Mouse (Mus musculus) midbrain, embryonic 10.5 days (tissue): ENCODE data around the gene Lrch1. TPM values are rescaled to one million over a fixed set of nuclear protein-coding genes. Genes with fewer than 3 reads are reported as not detected.

Experiments used
- DNase-seq: peaks from one replicate; pipeline ENCODE4 v3.0.0-alpha.2; 2017; ENCODE audit warnings: low spot score
- H3K27ac ChIP-seq: fragments of 300-500 bp; sonication (generic); replicated peaks from 2 replicates; pipeline ENCODE4 v1.5.1; 2016; ENCODE audit warnings: mild to moderate bottlenecking
- H3K27me3 ChIP-seq: fragments of 300-500 bp; sonication (generic); 2 replicates; pipeline ENCODE4 v1.6.1; 2016; ENCODE audit warnings: low read depth, mild to moderate bottlenecking; ENCODE audit not compliant: poor library complexity, severe bottlenecking
- H3K36me3 ChIP-seq: fragments of 300-500 bp; sonication (generic); 2 replicates; pipeline ENCODE4 v1.6.1; 2016; ENCODE audit warnings: mild to moderate bottlenecking, moderate library complexity
- H3K4me1 ChIP-seq: fragments of 300-500 bp; sonication (generic); 2 replicates; pipeline ENCODE4 v1.6.1; 2016
- H3K4me3 ChIP-seq: fragments of 300-500 bp; sonication (generic); 2 replicates; pipeline ENCODE4 v1.5.1; 2016; ENCODE audit warnings: mild to moderate bottlenecking, moderate library complexity
- H3K9me3 ChIP-seq: fragments of 300-500 bp; sonication (generic); replicated peaks from 2 replicates; pipeline ENCODE4 v1.6.1; 2016; ENCODE audit warnings: mild to moderate bottlenecking
- WGBS: fragments of 180-500 bp; shearing (Covaris S2); methylation state at CpG from one replicate; pipeline ENCODE4 v1.1.7; 2016; 5-methylcytosine and 5-hydroxymethylcytosine counted together
- polyA plus RNA-seq: library from polyadenylated mRNA; unstranded; fragments of >200 nt; fragmentation: Nextera tagmentation; extraction: Ambion mirVana; gene quantifications from 2 replicates; pipeline ENCODE4 v1.2.1, GENCODE M21; 2016

Gene Lrch1
- 6.2 and 6.4 TPM in 2 replicates for polyA plus RNA-seq

- Histone ChIP-seq H3K27me3 (no peaks in the 10 kb centered on the region), H3K9me3 (no peaks in the 10 kb centered on the region), H3K4me1 (peaks cover 20% of the 10 kb centered on the region), H3K36me3 (no peaks in the 10 kb centered on the region), H3K4me3 (peak within 1 kb of the TSS; percentile 85), H3K27ac (peak within 1 kb of the TSS; percentile 90)
- DNase-seq = peak; percentile 82
- under 1% methylated on average over 65 of the region's 65 CpGs for WGBS
Observed at GRCm38 (mm10) chr14:74947376-74948013, at the start of gene Lrch1. TSS of gene Lrch1 (minus strand) at chr14:74947876.

GRCm38 (mm10) chr14:74997041-74997440 lies 49.4 kb upstream of the Lrch1 start:
- Histone ChIP-seq H3K4me3 (no peak overlapping the region), H3K27ac (no peak overlapping the region)
- WGBS = 98% methylated on average over 2 of the region's 2 CpGs

GRCm38 (mm10) chr14:74996556-74996955 lies 48.9 kb upstream of the Lrch1 start:
- no peaks in the 10 kb centered on the region for H3K27me3 ChIP-seq
- no peak overlapping the region for H3K27ac ChIP-seq
- H3K9me3 ChIP-seq = no peaks in the 10 kb centered on the region
- DNase-seq = no peak
- no peaks in the 10 kb centered on the region for H3K36me3 ChIP-seq
- H3K4me3 ChIP-seq = no peak overlapping the region
- WGBS = 77% methylated on average over 3 of the region's 3 CpGs
- no peaks in the 10 kb centered on the region for H3K4me1 ChIP-seq

More at GRCm38 (mm10) chr14:74997041-74997440, 49.4 kb upstream of the Lrch1 start:
- Histone ChIP-seq H3K27me3 (no peaks in the 10 kb centered on the region), H3K4me1 (no peaks in the 10 kb centered on the region), H3K9me3 (no peaks in the 10 kb centered on the region), H3K36me3 (no peaks in the 10 kb centered on the region)
- DNase-seq = no peak

- no peaks in the 10 kb centered on the region for H3K4me1 ChIP-seq
- no peak overlapping the region for H3K27ac ChIP-seq
- no peak for DNase-seq
- H3K4me3 ChIP-seq = no peak overlapping the region
- H3K9me3 ChIP-seq = no peaks in the 10 kb centered on the region
- WGBS = 14% methylated on average over 1 of the region's 1 CpGs
- H3K36me3 ChIP-seq = no peaks in the 10 kb centered on the region
- H3K27me3 ChIP-seq = no peaks in the 10 kb centered on the region
Observed at GRCm38 (mm10) chr14:74990504-74990903, 42.8 kb upstream of the Lrch1 start.

GRCm38 (mm10) chr14:74989909-74990308 lies 42.2 kb upstream of the Lrch1 start:
- WGBS = 85% methylated on average over 4 of the region's 4 CpGs
- H3K9me3 ChIP-seq = no peaks in the 10 kb centered on the region
- no peaks in the 10 kb centered on the region for H3K36me3 ChIP-seq
- DNase-seq = no peak
- H3K27ac ChIP-seq = no peak overlapping the region
- 0 out of 2 replicates have a peak, but pooled peaks cover 5% of the 10 kb centered on the region for H3K4me1 ChIP-seq
- H3K4me3 ChIP-seq = no peak overlapping the region
- H3K27me3 ChIP-seq = no peaks in the 10 kb centered on the region

GRCm38 (mm10) chr14:74989322-74989721 lies 41.6 kb upstream of the Lrch1 start:
- DNase-seq = no peak
- Histone ChIP-seq H3K9me3 (no peaks in the 10 kb centered on the region), H3K27ac (no peak overlapping the region), H3K27me3 (no peaks in the 10 kb centered on the region), H3K4me1 (0 out of 2 replicates have a peak, but pooled peaks cover 5% of the 10 kb centered on the region), H3K36me3 (no peaks in the 10 kb centered on the region), H3K4me3 (no peak overlapping the region)
- WGBS = 40% methylated on average over 4 of the region's 4 CpGs

- WGBS = 80% methylated on average over 3 of the region's 3 CpGs
Observed at GRCm38 (mm10) chr14:74986527-74986926, 38.9 kb upstream of the Lrch1 start.

GRCm38 (mm10) chr14:74985658-74986057 lies 38.0 kb upstream of the Lrch1 start:
- Histone ChIP-seq H3K27me3 (no peaks in the 10 kb centered on the region), H3K36me3 (no peaks in the 10 kb centered on the region), H3K4me1 (0 out of 2 replicates have a peak, but pooled peaks cover 5% of the 10 kb centered on the region), H3K9me3 (no peaks in the 10 kb centered on the region), H3K4me3 (no peak overlapping the region), H3K27ac (no peak overlapping the region)
- DNase-seq = no peak
- WGBS = 60% methylated on average over 4 of the region's 4 CpGs

More at GRCm38 (mm10) chr14:74986527-74986926, 38.9 kb upstream of the Lrch1 start:
- Histone ChIP-seq H3K27me3 (no peaks in the 10 kb centered on the region), H3K4me3 (no peak overlapping the region), H3K9me3 (no peaks in the 10 kb centered on the region), H3K36me3 (no peaks in the 10 kb centered on the region), H3K27ac (no peak overlapping the region), H3K4me1 (0 out of 2 replicates have a peak, but pooled peaks cover 5% of the 10 kb centered on the region)
- DNase-seq = no peak

GRCm38 (mm10) chr14:74984817-74985391 lies 37.2 kb upstream of the Lrch1 start:
- 80% methylated on average over 7 of the region's 7 CpGs for WGBS
- no peaks in the 10 kb centered on the region for H3K27me3 ChIP-seq
- no peaks in the 10 kb centered on the region for H3K9me3 ChIP-seq
- DNase-seq = no peak
- H3K27ac ChIP-seq = no peak overlapping the region
- no peak overlapping the region for H3K4me3 ChIP-seq
- H3K36me3 ChIP-seq = no peaks in the 10 kb centered on the region
- H3K4me1 ChIP-seq = 0 out of 2 replicates have a peak, but pooled peaks cover 5% of the 10 kb centered on the region

- DNase-seq = no peak
- no peaks in the 10 kb centered on the region for H3K27me3 ChIP-seq
- H3K27ac ChIP-seq = no peak overlapping the region
- H3K36me3 ChIP-seq = no peaks in the 10 kb centered on the region
- WGBS = 91% methylated on average over 5 of the region's 5 CpGs
- 0 out of 2 replicates have a peak, but pooled peaks cover 5% of the 10 kb centered on the region for H3K4me1 ChIP-seq
- no peak overlapping the region for H3K4me3 ChIP-seq
- H3K9me3 ChIP-seq = no peaks in the 10 kb centered on the region
Observed at GRCm38 (mm10) chr14:74983079-74983478, 35.4 kb upstream of the Lrch1 start.

- H3K4me3 ChIP-seq = no peak overlapping the region
- no peak overlapping the region for H3K27ac ChIP-seq
- no peaks in the 10 kb centered on the region for H3K27me3 ChIP-seq
- 72% methylated on average over 3 of the region's 3 CpGs for WGBS
- peaks cover 11% of the 10 kb centered on the region; the same call in 1 of the 2 replicates for H3K4me1 ChIP-seq
- DNase-seq = no peak
- H3K36me3 ChIP-seq = no peaks in the 10 kb centered on the region
- H3K9me3 ChIP-seq = no peaks in the 10 kb centered on the region
Observed at GRCm38 (mm10) chr14:74981016-74981415, 33.3 kb upstream of the Lrch1 start.

GRCm38 (mm10) chr14:74976972-74977371 lies 29.3 kb upstream of the Lrch1 start:
- Histone ChIP-seq H3K36me3 (no peaks in the 10 kb centered on the region), H3K4me1 (peaks cover 7% of the 10 kb centered on the region; the same call in 1 of the 2 replicates), H3K27me3 (no peaks in the 10 kb centered on the region), H3K27ac (no peak overlapping the region), H3K9me3 (no peaks in the 10 kb centered on the region), H3K4me3 (no peak overlapping the region)
- WGBS = 80% methylated on average over 6 of the region's 6 CpGs
- DNase-seq = no peak

GRCm38 (mm10) chr14:74974136-74974651 lies 26.5 kb upstream of the Lrch1 start:
- WGBS = 77% methylated on average over 10 of the region's 10 CpGs

More at GRCm38 (mm10) chr14:74974136-74974651, 26.5 kb upstream of the Lrch1 start:
- Histone ChIP-seq H3K36me3 (no peaks in the 10 kb centered on the region), H3K27ac (no peak overlapping the region), H3K9me3 (no peaks in the 10 kb centered on the region), H3K4me3 (no peak overlapping the region), H3K4me1 (peaks cover 7% of the 10 kb centered on the region; the same call in 1 of the 2 replicates), H3K27me3 (no peaks in the 10 kb centered on the region)
- DNase-seq = no peak
